Mouse (Mus musculus) embryo, embryonic 11.5 days (tissue): ENCODE results near the gene Evi5l.
"Not testable (repeated sequence)": the region's sequence is repeated elsewhere in the genome, so short reads cannot be mapped to it uniquely, and the experiment has no call there.

Experiments
- DNase-seq: peaks from one replicate; pipeline ENCODE4 v3.0.0-alpha.2; 2012; ENCODE audit warnings: low read depth, low spot score

The Evi5l gene

DNA sequence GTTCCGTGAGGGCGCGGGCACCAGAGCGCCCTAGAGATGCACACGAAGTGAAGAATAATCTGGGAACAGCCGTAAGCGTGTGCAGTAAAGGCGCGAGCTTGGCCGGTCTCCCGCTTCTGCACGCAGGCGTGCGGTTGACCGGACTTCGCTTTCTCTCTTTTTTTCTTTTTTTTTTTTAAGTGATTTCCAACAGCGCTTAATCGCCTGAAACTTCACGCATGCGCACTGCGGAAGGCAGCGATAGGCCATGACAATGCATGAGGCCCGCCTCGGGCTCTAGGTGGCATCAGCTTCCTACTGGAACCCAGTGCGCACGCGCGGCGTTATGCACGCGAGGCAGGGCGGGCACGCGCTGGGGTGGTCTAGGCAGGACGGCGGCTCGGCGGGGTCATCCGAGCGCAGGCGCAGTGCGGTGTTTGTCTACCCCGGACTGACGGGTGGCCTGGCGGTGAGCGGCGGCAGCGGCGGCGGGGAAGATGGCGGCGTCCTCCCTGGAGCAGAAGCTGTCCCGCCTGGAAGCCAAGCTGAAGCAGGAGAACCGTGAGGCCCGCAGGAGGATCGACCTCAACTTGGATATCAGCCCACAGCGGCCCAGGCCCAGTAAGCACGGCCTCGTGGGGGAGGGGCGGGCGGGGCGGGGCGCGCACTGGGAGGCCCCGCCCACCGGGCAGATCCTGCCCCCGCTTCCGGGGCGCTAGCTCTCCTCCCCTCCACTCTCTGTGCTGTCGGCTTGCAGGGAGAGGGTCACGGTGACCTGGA, 72.2 kb downstream of the Evi5l start, which contains the start of the genes Map2k7 and Gm49320:
Map2k7 (plus strand) TSS at position 307 of the 759 bp plus-strand sequence.
Gm49320 (plus strand) TSS at position 432 of the 759 bp plus-strand sequence.
- DNase-seq, result peak; percentile 100

DNA sequence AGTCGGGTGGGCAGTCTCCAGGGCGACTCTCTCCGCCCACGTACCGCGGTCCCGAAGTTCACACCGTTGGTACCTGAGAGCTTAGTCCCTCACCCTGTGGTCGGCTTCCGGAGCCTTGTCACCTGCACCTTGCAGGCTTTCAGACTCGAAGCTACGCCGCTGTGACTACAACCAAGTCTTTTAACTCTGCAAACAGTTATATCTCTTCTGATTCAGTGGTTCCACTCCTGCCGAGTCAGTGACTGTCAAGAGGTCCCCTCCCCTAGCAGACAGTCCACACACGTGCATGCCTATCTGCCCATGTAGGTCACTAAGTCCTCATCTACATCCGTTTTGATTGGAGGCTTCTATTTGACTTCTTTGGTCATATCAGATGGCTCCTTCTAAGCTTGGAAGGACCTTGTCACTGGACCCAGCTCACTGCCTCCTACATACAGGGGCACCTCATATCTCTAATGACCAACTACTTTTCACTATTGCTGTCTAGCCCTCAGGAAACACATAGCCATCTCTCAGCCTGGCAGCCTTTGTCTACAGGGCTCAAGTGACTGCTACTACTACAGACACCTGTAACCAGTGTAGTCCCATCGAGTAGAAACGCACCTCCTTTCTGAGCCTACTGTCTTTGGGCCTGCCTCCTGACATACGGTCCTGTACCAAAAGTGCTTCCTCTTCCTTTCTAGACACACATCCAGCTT, 73.0 kb downstream of the Evi5l start:
- DNase-seq, result no peak

DNA sequence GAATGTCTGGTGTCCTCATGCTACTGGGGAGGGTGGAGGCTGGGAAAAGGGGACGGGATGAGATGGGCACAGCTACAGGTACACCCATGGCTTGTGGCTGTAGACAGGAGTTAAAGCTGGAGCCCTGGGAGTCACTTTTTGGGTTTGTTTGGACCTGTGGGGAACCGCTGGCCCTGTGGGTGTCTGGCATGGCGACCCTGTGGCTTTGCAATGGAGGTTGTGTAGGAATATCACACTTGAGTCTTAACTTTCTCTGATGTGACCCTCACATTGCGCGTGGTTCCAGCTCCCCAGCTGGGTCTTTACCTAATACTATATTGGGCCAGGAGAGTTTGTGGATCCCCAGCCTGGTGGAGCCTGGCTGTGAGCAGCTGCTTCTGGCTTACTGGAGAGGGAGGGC, 78.7 kb downstream of the Evi5l start:
- no peak for DNase-seq

DNA sequence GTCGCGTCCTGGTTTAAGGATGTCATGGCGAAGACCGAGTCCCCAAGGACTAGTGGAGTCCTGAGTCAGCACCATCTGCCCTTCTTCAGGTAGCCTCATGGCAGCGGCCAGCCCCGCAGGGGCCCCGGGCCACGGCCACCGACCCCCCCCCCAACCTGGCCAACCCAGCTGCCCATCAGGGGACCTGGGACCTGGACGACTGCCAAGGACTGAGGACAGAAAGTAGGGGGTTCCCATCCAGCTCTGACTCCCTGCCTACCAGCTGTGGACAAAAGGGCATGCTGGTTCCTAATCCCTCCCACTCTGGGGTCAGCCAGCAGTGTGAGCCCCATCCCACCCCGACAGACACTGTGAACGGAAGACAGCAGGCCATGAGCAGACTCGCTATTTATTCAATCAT, 79.4 kb downstream of the Evi5l start:
- DNase-seq, result no peak

DNA sequence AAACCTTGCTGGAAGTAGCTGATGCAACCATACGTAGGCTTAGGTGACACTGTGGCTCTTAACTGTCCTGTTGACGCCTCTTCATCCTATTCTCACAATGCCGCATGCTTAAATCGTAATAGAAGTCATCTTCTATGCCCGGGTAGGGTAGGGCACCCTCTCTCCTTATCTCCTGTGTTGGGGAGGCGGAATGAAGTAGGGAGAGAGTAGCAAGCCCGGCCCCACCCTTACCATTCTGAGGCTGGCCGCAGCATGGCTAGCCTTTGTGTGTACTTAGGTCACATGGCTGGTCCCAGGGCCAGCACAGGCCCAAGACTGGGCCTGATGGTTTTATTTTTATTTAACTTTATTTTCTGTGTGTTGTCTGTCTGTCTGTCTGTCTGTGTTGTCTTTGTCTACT, 80.9 kb downstream of the Evi5l start:
- no peak for DNase-seq

DNA sequence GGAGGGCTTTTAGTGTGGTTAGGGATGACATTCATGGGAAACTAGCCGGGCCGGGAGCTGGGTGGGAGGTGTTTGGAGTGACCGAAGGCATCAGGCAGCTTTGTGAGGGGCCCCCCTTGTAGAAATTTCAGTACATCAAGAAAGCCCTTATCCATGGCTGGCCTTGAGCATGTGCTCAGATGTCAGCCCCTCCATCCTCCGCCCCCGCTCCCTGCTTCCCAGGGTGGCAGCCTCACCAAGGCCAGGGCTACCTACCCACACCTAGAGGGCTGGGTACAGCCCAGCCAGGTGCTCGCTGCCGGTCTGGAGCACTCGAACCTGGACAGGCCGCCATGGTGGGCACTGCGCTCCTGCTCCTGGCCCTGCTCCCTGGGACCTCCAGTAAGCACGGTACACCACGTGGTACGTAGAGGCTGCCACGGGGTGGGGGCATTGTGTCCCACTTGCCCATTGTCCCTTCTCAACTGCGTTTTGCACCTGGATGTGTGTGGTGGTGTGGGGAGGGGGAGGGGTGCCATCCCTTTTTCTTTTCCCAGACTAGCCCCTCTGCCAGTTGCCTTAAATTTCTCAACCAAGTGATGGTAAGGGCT, 81.7 kb downstream of the Evi5l start, which contains the start of gene Tgfbr3l:
Tgfbr3l (plus strand) TSS at position 264 of the 590 bp plus-strand sequence.
- DNase-seq, result no peak

DNA sequence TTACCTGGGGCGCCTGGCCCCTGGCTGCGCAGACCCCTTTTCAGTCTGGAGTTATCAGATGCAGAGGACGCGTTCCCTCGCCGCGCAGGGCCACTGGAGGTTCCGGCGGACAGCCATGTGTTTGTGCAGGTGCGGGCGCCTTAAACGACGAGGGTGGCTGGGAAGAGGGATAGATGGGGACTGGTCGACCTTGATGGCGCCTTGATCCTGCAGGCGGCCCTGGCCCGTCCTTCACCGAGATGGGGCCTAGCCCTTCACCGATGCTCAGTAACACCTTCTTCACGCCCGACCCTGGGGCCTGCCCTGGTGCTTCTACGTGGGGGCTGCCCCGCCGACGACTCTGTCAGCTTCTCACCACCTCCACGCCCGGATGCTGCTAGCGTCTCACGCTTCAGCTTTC, 82.8 kb downstream of the Evi5l start:
- no peak for DNase-seq

DNA sequence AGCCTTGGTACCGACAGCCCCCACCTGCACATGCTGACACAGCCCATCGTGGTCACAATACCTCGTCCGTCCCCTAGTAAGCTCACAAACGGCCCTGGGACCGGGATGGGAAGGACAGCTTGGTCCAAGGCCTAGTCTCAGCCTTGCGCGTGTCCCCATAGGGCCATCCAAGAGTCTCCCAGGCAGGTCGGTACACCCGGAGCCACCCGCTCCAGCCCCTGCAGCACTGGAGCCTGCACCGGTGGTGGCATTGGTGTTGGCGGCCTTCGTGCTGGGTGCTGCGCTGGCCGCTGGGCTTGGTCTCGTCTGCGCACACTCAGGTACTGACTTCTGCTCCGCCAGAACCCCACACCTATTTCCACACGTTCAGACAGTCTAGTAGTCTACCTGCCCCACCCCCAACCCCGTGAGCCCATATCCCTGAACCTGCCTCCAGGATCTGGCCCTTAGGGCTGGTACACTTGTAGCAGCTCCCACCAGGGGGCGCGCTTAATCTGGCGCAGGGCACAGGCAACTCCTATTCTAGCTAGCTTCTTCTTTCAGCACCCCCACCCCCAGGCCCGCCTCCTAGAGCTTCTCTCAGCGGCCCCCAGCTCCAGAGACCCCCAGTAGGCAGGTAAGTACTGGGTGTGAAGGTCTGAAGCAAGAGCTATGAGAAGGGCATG, 84.1 kb downstream of the Evi5l start:
- DNase-seq, result peak; percentile 55

DNA sequence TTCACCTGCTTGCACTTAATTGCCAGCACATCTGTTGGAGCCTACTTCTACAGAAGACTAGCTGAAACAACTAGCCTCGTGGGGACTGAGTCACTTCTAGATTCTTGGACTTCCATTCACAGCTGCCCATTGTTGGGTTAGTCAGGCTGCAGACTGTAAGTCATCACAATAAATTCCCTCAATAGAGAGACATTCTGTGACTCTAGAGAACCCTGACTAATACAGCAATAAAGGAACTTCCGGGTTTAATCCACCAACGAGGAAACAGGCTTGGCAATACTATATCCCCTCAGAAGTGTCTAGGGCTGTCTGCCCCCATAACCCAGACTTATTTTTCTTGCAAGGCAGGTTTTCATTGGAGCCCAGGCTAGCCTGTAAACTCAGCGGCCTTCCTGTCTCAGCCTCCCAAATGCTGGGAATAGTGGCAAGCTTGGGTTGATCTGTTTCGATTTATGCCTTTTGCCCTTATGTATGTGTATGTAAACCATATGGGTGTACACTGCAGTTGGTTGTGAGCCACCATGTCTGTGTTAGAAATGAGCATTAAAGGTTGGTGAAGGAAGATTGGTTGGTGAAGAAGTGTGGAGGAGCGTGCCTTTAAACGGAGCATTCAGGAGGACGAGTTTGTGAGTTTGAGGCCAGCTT, 85.9 kb downstream of the Evi5l start:
- no peak for DNase-seq

DNA sequence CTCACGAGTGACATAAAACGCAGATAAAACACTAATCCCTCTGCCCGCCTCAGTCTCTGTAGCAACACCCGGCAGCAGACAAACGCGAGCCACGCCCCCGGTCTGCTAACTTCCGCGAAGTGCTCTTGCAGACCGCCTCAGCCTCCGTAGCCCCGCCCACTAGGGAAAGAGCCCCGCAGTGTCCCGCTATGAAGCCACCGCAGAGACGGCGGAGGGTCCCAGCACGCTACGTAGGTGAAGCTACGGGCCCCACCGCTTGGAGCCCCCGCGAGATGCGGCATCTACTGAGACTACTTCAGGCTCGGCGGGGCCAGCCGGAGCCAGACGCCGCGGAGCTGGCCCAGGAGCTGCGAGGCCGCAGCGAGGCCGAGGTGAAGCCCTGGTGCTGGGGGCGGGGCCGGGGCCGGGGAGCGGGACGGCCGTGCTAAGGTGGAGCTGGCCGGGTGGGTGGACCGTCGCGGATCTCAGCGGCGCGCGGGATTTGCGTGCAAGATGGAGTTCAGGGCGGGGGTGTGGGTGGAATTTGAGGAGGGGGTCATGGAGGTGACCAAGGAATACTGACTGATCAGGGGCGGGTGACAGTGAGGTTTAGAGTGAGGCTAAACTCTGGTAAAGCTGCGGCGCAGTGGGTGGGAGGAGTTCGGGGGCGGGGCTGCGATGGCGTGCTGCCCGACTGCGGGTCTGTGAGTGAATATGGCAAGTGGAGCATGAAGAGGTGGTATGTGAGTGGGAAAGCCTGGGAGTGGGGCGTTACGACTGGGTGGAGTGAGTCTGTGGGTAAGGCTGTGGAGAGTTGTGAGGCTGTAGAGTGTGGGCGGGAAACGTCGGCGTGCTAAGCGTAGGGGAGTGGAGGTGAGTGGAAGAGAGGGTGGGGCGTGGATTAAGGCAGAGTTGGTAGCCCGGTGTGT, 86.8 kb downstream of the Evi5l start, which contains the start of gene Snapc2:
Snapc2 (plus strand) TSS at position 147 of the 908 bp plus-strand sequence.
- DNase-seq, result peak; percentile 92

DNA sequence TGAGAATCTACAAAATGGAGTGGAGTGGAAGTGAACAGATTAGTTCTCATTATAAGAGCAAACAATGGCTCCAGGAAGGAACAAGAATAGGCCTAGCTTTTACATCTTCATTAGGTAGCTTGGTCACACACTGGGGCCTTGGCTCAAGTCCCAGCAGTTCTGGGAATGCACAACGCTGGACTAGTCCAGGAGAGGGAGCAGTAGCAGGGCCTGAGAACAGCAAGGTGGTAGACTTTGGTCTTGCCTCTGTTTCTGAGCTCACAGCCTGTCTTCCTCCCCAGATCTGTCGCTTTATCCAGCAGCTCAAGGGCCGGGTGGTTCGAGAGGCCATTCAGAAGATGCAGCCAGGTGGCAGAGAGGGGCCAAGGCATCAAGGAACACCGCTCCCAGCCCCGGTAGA, 87.6 kb downstream of the Evi5l start:
- DNase-seq, result no peak

DNA sequence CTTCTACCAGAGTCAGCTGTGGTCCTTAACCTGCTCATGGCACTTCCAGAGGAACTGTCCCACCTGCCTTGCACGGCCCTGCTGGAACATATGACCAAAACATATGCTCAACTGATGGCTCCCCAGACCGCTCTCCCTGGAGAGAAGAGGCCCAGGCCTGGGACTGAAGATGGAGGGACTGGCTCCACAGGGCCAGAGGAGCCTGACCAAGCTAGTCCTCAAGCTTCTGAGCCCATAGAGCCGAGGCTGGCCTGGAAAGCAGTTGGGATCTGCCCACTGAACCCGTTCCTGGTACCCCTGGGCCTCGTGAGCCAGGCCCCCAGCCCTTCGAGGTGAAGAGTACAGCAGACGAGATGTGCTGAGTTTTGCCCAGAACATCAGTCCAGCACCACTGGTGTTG, 89.1 kb downstream of the Evi5l start:
- not testable (repeated sequence) for DNase-seq

DNA sequence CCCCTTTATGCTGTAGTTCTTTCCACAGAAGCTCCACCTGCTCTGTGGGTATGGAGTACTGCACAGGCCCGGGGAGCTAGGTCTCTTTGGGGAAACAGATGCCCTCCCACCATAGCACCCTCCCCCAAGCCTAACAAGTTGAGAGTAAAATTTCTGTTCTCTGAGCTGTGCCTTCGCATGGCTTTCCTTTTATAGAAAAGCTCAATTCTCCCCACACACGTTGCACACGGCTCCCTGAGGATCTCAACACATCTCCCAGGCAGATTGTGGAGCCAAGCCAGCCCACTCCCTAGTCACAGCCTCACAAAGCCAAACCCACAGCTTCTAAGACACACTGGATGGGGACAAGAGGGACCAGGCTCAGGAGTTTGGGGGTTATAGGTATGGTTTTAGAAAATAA, 90.5 kb downstream of the Evi5l start:
- DNase-seq, result no peak

DNA sequence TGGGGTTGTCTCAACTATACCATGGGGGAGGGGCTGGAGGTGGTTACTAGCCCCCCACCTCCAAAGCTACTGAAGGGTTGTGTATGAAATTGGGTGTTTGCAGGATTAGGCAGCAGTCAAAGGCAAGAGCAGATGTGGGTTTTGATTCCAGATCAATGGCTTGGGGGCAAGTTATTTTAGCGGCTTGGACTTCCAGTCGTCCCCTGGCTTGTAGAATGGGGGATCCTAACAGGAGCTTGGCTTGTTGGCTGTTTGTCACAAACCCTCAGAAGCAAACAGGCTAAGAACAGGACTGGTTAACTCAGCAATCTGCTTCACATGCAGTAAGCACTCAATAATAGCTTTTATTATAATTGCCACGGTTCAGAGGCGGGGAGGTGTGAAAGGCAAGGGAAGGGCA, 91.0 kb downstream of the Evi5l start:
- no peak for DNase-seq

DNA sequence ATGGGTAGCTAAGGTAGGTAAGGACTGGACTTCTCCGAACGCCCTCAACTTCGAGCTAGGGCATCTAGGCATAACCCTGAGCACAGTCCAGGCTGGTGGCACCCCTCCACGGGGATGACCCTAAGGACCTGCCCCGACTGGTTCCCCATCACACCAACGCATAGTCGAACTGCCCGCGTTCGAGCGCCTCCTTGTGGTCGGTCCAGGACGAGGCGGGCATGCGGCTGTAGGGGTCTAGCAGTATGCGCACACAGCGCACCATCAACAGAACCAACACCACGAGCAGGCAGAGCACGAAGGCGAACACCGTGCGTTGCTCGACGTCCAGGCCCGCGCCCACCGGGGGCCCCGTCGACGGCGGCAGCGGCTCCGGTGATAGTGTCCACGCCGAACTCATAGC, 91.9 kb downstream of the Evi5l start:
- DNase-seq, result peak; percentile 69

DNA sequence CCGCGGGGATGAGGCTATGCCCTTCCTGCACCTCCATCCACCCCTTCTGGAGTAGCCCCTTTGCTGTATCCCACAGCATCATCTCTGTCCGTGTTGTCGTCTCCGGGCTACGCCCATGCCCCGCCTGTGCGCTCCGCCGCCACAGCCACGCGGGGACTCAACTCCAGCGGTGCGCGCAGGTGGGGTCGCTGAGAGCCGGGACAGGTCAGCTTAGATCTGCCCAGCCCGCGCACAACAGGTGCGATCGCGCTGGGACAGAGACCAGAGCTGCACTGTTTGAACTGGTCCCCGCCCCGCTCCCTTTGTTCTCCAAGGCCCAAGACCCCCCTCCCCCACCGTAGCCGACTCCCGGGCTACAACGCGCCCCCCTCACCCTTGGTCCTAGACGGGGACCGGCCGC, 92.3 kb downstream of the Evi5l start:
- DNase-seq, result peak; percentile 67

DNA sequence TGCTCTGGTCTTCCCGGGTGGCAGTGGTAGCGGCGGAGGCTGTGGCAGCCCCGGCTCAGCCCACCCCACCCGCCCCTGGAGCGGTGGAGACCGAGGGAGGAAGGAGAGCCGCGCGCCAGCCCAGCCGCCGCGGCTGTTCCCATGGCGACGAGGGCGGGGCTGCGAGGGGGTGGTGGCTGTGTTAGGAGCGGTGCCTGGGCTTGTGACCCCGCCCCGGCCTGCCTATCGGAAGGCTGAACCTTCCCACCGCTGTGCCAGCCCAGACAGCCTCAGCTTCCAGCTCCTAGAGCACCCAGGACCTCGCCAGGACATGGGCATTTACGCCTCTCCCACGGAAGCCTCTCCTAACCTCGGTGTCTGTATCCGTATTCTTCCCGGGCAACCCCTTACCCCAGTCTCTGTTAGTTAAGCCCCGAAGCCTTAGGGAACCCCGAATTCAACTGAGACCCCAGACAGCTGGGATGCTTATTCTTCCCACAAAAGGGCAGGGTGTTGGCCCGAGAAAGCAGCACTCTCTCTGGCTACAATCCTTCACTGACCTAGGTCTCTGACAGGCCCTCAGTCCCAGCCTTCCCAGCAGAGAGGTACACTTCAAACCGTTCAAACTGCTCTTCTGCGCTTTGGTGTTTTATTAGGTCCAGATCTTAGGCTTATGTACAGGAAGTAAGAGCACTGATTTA, 92.9 kb downstream of the Evi5l start, which contains the start of gene Ctxn1:
Ctxn1 (minus strand) TSS at position 150 of the 680 bp plus-strand sequence.
- DNase-seq, result peak; percentile 90

DNA sequence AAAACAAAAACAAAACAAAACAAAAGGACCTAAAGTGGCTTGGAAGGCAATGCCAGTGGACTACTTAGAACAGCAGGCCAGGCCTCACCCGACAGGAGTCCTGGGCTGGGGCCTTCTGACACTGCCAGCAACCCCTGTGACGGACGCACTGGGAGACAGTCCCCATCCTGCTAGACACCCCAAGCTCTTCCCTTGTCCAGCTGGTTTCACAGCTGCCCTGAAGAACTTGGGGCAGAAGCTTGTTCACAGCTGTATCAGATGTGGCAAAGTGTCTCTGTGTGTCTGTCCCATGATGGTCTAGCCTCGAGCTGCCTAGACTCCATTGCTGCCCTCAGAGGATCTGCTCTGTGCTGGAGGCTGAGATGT, 93.4 kb downstream of the Evi5l start:
- DNase-seq, result no peak
